Mouse (Mus musculus) retina, adult 2 months (tissue): ENCODE measurements around the gene Bcl2l15.
A peak's percentile ranks its signal among the peaks of the same experiment; 100 is the strongest.
"Not testable (repeated sequence)": the region's sequence is repeated elsewhere in the genome, so short reads cannot be mapped to it uniquely, and the experiment has no call there.

Experiments used
- DNase-seq: peaks from one replicate; pipeline ENCODE4 v3.0.0-alpha.2; 2012; ENCODE audit warnings: low read depth, low spot score

The Bcl2l15 gene

DNA sequence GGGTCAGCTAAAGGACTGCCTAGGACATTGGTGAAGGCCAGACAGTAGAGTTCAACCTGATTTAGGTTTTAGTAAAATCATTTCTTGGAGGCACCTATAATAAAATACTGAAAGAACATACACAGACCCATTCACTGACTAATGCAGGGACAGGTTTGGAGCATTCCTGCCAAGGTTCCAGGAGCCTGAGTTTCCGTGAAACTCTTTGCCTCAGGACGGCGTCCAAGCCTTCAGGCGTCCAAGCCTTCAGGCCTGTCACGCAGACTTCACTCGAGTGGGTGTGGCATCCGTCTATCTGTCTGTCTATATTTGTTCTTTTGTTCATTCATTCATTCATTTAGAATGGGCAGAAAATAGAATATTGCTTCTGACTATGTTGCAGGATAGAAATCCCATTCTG is 1.3 kb upstream of the Bcl2l15 start:
- no peak for DNase-seq

DNA sequence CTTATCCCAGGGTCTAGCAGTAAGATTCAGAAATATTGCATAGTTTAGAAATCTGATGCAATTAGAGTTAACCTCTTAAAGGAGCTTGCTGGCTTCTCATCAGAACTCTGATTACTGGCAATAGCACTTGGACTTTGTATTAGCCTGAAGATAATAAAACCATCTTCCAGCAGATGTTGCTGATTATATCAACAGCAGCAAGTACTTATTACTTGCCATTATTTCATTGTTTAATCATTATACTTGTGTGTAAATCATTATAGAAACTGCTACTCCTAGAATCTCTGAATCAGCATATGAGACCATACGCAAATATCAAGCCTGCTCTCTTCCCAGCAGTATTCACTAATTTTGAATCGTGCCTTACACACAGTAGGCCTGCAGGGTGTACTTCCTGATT is 1.6 kb downstream of the Bcl2l15 start:
- no peak for DNase-seq

DNA sequence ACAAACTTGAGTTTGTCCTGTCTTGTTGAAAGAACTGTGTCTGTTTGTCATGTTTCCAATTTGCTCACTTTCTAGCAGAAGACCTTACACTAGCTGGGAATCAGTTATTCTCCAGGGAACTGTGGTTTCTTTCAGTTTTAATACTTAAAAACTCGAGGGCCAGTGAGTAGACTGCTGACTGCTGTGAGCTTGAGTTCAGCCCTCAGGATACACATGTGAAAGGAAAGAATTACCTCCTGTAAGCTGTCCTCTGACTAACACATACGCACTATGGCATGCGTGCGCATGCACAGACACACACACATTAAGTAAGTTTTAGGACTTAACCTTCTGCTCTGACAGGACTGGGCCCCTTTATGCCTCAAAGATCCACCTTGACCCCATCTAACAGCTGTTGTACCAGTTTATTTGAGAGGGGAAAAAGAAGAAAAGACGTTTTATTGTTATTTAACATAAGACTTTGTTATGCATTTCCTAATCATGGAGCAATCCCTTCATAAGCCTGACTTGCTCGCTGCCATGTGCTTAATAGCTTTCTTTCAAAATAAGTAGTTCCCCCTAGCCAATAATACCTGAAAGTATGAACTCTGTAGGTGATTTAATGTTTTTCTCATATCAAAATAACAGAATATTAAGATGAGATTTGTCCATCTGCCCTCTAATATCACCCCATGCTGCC is 3.0 kb downstream of the Bcl2l15 start:
- no peak for DNase-seq

DNA sequence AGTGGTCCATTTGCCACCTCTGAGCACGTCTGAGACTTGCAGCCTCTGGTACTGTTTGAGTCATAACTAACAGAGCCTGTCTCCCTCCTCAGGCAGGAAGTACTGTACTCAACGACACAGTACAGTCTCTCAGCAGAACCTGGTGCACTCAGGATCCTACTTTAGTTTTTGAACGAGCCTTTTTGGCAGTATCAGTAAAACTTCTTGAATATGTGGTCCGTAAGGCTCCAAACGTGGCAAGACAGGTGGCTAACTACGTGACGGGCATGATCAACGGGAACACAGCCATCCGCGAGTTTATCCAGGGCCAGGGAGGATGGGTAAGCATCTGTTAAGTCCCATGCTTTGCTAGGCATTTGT is 3.5 kb downstream of the Bcl2l15 start:
- no peak for DNase-seq

DNA sequence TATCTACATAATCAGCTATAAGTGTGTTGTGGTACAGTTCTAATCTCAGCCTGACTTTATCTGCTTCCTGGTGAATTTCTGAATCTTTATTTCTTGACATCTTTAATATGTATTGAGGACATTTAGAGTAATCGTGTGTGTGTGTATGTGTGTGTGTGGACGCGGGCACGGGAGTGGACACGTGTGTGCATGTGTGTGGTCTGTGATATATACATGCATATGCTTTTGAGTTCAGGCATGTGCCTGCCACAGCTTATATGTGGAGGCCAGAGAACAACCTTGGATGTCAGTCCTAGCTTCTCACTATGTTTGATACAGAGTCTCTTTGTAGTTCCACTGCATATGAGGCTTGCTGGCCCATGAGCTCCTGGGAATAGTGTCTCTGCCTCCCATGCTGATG is 4.1 kb downstream of the Bcl2l15 start:
- DNase-seq, result no peak

DNA sequence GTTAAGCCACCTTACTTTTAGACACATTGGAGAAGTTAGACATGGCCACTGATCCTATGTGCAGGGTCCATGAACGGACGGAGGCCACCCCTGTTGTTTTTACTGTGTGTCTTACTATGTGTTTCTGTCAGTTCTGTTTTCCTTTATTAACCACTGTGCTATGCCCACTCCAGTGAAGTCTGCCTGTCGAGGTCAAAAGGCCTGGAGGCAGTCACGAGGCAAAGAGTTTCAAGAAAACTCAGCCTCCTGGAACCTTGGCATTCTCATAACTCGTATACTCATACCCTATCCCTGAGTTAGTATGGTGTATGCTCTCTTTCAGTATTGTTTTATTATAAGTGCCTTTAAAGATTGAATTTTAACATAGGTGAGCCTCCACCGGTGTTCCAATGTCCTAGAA is 7.3 kb downstream of the Bcl2l15 start:
- no peak for DNase-seq

DNA sequence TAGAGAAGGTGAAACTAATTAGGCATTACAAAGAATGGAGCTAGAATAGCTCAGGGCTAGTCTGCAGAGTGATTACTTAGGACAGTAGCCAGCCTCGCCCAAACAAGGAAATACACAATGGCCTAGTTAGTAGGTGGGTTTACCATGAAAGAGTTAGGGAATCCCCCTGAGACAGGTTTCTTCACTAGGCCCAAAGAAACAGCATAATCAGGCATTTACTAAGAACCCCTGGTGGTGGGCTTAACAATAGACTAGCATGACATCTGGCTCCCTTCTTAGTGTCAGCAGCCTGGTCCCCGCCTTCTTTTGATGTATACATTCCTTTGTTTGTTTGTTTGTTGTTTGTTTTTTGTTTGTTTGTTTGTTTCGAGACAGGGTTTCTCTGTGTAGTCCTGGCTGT is 7.8 kb downstream of the Bcl2l15 start:
- DNase-seq, result not testable (repeated sequence)

DNA sequence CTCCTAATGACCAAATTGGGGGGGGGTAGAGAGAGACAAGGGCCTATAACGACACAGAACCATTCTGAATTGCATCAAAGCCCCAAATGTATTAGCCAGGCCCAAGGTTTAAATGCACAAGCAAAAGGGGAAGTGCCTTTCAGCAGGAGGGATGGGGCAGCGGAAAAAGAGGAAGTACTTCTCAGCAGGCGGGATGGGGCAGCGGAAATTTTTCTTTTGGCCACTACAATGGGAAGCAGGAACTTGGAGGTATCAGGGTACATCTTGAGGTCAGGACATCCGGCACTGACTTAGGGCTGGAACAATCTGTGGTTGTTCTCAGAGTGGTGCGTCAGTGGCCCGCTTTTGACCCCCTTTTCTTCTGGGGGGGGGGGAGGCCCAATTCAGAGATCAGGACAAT is 8.5 kb downstream of the Bcl2l15 start:
- DNase-seq, result not testable (repeated sequence)

DNA sequence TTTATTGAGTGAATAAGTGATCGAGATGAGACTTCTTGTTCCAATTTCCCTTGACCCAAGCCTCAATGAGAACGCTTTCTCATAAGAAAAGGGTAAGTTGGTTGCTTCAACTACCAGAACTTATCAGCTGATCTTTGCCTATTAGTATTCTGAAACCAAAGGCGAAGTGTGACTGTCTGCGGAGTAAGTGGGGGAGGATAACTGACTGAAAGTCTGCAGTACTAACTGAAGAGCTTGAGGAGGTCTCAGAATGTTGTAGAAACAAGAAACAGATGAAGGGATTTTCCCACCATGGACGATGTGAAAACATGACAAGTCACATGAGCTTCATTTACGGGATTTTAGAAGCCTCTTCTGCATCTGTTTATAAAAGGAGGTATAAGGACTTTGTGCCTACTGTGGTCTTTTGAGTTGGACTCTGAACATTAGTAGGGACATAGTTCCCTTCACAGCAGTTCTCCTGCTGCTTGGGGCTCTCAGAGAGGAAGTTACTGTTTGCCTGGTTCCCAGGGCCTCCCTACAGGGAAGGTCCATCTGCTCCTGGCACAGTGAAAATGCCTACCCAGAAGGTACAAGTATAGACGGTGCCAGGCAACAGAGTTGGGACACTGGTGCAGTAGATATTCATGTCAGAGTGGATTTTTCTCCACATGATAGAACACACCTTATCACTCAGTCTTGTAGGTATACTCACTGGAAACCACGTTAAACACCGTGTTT is 18.4 kb downstream of the Bcl2l15 start:
- DNase-seq, result no peak

DNA sequence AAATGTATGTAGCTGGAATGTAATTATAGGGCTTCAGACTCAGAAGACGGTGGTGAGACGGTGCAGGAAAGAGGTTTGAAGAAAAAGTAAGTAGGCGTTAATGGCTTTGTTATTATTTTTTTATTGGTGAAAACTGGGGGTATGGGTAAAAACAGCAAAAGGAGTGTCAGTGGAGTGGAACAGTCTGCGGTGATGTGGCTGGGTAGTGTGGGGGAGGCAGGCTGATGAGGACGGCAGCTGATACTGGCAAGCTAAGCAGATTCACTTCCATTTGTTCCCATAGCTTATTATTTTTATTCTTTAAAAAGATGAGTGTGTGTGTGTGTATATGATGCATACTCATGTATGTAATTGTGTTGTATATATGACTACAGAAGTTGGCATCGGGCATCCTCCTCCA is 19.1 kb downstream of the Bcl2l15 start:
- no peak for DNase-seq

DNA sequence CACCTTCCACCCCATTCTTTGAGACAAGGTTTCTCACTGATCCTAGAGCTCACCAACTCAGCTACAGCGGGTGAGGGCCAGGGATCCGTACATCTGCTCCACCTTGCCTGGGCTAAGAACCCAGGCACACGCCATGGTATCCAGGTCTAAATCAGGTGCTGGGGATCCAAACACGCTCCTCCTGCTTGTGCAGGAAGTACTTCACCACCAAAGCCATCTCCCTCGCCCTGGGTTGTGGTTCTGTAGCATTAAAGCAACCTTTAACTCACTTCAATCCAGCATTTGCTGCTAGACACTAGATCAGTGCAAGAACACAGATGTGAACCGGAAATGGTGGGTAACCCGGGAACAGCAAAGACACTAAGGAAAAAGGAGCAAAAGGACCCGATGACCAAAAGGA is 19.5 kb downstream of the Bcl2l15 start:
- DNase-seq, result no peak

DNA sequence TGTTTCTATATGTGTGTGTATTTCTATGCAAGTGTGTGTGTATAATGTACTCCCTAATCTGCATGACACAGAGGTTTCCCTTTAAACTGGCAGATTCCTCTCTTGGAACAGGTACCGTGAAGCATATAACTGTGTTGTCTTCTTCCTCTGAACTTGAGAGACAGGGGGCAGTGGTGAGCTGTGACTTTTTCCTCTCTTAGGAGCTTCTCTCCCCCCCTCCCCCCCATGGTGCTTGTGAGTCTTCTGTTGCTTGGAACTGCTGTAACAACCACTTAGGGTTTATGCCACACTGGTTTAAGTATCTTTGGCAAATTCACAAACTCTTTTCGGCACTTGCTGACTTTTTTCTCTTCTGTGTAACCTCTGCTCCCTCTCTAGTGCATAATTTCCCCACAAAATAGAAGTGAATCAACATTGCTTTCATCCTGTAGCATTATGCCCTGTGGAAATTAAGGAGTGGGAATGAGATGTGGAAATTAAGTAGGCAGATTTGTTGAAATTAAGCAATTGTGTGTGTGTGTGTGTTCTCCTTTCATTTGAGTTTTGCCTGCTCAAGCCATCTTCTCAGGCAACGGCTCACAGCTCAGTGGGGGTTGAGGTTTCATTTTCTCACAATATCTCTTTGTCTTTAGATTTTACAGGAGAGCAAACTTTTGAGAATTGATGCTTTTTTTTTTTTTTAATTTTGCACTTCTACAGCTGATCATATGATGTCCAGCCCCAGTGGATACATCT is 20.3 kb downstream of the Bcl2l15 start:
- DNase-seq, result peak; percentile 16

DNA sequence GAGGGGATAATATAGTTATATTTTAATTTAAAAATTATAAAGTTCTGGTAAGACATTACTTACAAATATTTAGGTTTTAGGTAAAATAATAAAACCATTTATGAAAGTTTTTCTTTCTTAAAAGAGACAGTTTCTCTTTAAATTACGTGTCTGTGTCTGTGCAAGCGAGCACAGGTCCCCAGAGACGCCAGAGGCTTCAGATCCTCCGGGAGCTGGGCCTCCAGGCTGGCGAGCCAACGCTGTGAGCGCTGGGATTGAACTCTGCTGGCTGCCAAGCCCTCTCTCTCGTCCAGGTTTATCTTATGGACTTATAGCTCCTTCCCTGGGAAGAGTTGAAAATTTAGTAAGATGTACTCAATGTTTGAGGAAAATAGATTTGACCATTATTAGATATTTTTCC is 21.4 kb downstream of the Bcl2l15 start:
- DNase-seq, result no peak

DNA sequence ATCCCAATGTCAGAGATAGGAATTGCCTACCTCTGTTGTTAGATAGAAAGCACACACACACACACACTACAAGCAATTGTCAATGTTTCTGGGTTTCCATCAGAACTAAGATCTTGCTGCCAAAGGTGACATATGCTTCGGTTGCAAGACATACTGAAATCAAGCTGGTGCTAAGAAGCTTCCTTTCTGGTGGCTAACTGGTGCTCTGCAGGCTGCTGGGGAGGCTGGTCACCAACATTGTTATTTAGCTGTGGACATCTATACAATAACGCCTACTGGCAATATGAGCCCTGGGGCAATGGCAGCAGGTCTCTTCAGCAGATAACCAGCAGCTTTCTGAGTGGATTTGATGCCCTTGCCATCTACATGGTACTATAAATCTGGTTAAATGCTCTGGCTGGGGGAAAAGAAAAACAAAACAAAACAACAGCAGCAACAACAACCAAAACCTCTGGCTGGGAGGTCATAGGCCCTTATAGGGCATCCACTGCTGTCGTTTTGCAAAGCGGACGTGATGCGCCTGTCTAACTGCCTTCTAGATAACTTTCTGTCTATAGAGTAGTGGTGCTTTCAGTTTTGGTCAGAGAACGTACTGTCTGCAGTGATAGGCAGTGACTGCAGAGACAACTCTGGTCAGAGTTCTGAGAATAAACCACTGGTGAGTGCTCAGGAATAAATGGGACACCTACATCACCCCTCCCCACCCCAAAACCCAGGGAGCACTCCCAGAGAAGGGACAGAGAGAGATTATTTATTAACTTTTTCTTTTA is 24.8 kb downstream of the Bcl2l15 start:
- no peak for DNase-seq

DNA sequence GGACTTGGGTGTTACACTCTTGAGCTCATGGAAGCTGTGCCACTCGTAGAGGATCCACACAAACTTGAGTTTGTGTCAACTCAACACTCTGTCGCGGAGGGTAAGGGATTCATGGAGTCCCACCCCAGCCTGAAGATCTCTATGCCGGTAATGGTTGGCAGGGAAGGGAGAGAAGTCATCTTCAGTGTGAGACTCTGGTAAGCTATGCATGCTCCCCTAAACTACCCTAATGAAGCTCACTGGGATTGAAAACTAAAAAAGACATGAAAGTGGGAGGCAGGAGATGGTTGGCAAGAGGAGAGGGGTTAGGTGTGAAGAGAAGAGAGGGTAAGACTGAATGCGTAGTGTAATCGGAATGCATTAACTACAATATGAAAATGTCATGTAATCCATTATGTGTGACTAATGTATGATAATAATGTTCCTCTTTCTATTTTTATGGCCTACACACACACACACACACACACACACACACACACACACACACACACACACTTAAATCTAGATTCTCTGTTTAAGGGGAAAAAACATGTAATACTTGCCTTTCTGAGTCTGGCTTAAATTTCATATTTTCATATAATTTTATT is 25.7 kb downstream of the Bcl2l15 start:
- no peak for DNase-seq

DNA sequence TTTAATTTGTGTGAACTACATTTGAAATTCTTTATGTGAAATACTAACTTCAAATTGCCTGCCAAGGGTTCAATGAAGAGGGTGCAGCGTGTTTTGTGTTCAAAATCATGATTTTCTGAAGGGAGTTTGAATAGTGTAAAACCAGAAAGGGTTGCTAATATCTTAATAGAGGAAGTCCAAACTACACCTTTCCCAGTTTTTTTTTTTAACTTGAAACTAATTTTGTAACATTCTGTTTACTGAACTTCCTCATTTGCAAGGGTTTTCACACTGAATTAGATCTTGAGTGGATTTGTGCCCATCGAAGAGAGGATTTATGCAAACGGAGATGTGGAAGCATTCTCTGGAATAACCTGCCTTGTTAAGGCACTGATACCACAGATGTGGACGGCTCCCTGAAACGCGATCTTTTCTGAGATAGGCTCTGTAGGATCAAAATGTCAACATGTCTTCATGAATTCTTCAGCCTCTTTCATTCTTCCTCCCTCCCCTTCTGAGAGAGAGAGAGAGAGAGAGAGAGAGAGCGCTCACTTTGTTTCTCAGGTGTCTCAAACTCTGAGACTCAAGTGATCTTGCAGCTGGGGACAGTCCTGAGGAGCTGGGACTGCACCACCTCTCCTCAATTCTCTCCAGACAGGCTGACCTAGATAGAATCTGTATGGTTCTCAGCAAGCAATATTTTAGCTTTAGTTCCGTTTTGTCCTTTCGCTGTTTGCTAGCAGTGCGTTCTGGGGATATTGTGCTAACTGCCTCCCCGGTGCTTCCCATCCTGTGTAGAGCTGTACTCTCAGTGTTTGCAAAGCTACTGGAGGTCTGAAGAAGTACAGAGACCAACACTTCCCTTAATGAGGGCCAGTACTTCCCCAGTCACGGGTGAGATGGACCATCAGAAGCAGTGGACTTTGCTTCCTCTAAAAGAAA is 26.7 kb downstream of the Bcl2l15 start, which contains the start of gene Ptpn22:
Ptpn22 (plus strand) TSS at position 915 of the 921 bp plus-strand sequence.
- DNase-seq, result no peak

DNA sequence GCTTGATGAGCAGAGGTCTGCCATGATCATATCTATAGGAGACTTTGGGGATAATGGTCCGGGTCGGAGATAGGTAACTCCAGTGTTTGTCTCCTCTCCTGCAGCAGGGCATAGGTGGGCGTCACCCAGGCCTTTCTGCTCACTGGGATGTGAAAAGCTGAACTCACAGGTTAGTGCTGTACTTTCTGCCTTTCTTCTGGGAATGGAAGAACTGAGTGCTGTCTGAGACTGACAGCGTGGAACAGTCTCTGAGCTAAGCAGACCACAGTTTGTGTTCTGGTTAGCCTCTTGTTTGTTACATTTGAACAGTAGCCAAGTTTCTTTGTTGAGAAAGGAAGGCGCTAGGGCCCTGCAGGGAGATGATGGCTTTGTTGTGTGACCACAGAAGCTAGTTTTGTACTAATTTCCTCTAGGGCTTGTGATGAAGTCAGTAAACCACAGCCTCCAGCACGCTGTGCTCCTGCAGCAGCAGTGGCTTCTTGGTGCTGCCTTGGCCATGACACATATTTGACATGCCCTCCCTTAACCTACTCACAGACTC is 27.5 kb downstream of the Bcl2l15 start:
- no peak for DNase-seq

DNA sequence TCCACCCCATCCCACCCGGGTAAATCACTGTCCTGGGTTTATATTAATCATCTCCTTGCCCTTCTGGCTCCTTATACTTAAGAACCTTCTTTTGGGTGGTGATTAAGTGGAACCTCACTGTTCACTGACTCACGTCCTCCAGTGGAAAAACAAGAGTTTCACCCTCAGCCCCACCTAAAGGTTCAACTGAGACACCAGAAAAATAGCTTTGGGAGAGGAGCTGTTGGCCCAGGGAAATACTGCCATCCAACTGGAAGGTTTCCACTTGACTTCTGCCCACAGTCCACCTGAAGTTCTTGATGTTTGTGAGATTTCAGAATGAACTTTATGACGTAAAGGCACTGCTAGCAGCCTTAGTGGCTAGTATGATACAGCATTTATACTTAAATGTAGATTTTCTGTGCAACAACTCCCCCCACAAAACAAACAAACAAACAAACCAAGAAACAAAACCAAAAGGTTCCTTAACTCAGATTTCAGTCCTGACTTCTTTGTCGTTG is 30.4 kb downstream of the Bcl2l15 start:
- DNase-seq, result no peak

DNA sequence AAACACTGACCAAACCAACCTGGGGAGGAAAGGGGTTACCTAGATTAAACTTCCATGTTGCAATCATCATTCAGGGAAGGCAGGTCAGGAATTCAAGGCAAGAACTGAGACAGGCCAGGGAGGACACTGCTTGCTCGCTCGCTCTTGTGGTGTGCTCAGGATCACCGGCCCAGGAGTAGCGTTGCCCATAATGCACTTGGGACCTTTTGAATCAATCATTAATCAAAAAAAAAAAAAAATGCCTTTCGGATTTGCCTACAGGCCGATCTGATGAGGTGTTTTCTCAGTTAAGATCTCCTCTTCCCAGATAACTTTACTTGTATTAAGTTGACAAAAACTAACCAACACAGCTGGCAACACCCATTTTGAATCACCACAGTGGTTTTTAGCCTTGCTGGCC is 31.8 kb downstream of the Bcl2l15 start:
- DNase-seq, result no peak

DNA sequence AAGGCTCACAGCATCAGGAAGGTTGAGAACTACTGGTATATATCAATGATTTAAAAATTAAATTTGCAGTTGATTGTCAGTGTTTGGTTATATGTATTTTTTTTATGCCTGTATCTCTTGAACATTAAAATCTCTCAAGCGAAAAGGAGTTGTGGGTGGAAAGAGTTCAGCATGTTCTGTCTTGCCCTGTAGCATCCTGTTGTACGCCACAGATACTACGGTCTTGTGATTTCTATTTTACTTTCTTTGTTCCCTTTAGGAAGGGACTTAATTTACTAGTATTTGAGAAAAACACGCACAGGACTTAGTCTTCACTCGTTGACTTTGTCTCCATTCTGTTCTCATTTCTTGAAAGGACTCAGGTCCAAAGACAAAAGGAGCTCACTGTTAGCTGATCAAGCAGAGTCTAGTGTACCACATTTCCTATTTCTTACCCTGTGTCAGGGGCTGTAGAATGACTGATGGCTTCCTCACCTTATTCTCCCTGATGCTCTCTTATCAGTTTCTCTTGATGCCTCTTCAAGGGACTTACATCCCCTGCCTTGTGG is 35.1 kb downstream of the Bcl2l15 start:
- DNase-seq, result no peak
